In genomic region chr2:27441767-27442707, GRCm38 (mm10) we compare ENCODE assay signal across 8 mouse cellular contexts. TPM values are rescaled to one million over a fixed set of nuclear protein-coding genes. Genes with fewer than 3 reads are reported as not detected.
DNase-seq lines count a peak whose midpoint lies in the region; ATAC-seq lines count a peak whose summit lies in the region.

Gene Brd3os, plus strand, starts transcription at chr2:27442324.

- H3K9ac ChIP-seq in heart, embryonic 14.5 days (ENCODE audit: low read length) = peak within 1 kb of the TSS; percentile 73
- peak within 1 kb of the TSS; percentile 67 for H3K9ac ChIP-seq in liver, embryonic 13.5 days
- H3K9ac ChIP-seq in stomach, embryonic 16.5 days (ENCODE audit: low read length) = peak within 1 kb of the TSS; percentile 73

- peaks cover 30% of the 10 kb centered on the region for H3K36me3 ChIP-seq in heart, embryonic 14.5 days (ENCODE audit: control insufficient read depth, insufficient read depth, low read length)
- H3K36me3 ChIP-seq in liver, embryonic 13.5 days = peaks cover 26% of the 10 kb centered on the region
- H3K36me3 ChIP-seq in stomach, embryonic 16.5 days (ENCODE audit: control insufficient read depth, insufficient read depth, low read length) = no peaks in the 10 kb centered on the region

- WGBS in heart, embryonic 14.5 days = under 1% methylated on average over 36 of the region's 36 CpGs
- 2% methylated on average over 36 of the region's 36 CpGs for WGBS in liver, embryonic 13.5 days (ENCODE audit: insufficient replicate concordance)
- under 1% methylated on average over 36 of the region's 36 CpGs for WGBS in stomach, embryonic 16.5 days

- no peaks in the 10 kb centered on the region for H3K27me3 ChIP-seq in heart, embryonic 14.5 days (ENCODE audit: control insufficient read depth, insufficient read depth, low read length)
- H3K27me3 ChIP-seq in liver, embryonic 13.5 days = no peaks in the 10 kb centered on the region
- H3K27me3 ChIP-seq in stomach, embryonic 16.5 days (ENCODE audit: control insufficient read depth, insufficient read depth, low read length) = no peaks in the 10 kb centered on the region

- H3K4me1 ChIP-seq in heart, embryonic 14.5 days (ENCODE audit: control insufficient read depth in 2 of 2, insufficient read depth in 2 of 2, low read length in 2 of 2) = peaks cover 11 to 14% of the 10 kb centered on the region in 2 experiments
- peaks cover 34% of the 10 kb centered on the region for H3K4me1 ChIP-seq in liver, embryonic 13.5 days (replicated peaks)
- H3K4me1 ChIP-seq in stomach, embryonic 16.5 days (ENCODE audit: control insufficient read depth, insufficient read depth, low read length) = peaks cover 9% of the 10 kb centered on the region

- DNase-seq in c-Kit-negative CD71-positive TER-119-positive erythroid progenitor cells, embryonic 14.5 days (ENCODE audit: low read depth, low spot score) = peak; percentile 72
- peak; percentile 97 for DNase-seq in fibroblast of lung, adult 2 months (ENCODE audit: low read depth)
- DNase-seq in kidney, postnatal 14 days = peak; percentile 97
- peak; percentile 90 for DNase-seq in liver, embryonic 13.5 days
- peak; percentile 98 for DNase-seq in neural tube, embryonic 10.5 days (ENCODE audit: extremely low spot score, low spot score)

- peak within 1 kb of the TSS; percentile 54 to 59 for H3K4me3 ChIP-seq in heart, embryonic 14.5 days (ENCODE audit: control insufficient read depth in 1 of 2, insufficient read depth in 1 of 2, low read depth in 1 of 2, low read length in 2 of 2)
- H3K4me3 ChIP-seq in liver, embryonic 13.5 days (replicated peaks) = peak within 1 kb of the TSS; percentile 64
- peak within 1 kb of the TSS; percentile 53 for H3K4me3 ChIP-seq in stomach, embryonic 16.5 days (replicated peaks; ENCODE audit: low read length)

- peak; percentile 87 for ATAC-seq in CD4-positive, CD25-positive, alpha-beta regulatory T cell, adult 4 months
- ATAC-seq in heart, embryonic 14.5 days (ENCODE audit: insufficient number of reproducible peaks, insufficient read depth, low FRiP score, low read depth) = peak; percentile 87
- ATAC-seq in liver, embryonic 13.5 days (ENCODE audit: low read depth) = peak; percentile 81
- ATAC-seq in stomach, embryonic 16.5 days (ENCODE audit: insufficient read depth, low FRiP score) = peak; percentile 91

- peak within 1 kb of the TSS; percentile 22 to 42 for H3K27ac ChIP-seq in heart, embryonic 14.5 days (replicated peaks in 1 of 2; ENCODE audit: control insufficient read depth in 1 of 2, insufficient read depth in 1 of 2, low read depth in 2 of 2, low read length in 2 of 2)
- no peak within 1 kb of the TSS for H3K27ac ChIP-seq in liver, embryonic 13.5 days
- H3K27ac ChIP-seq in stomach, embryonic 16.5 days (ENCODE audit: low read length) = peak within 1 kb of the TSS; percentile 87

- H3K4me2 ChIP-seq in heart, embryonic 14.5 days (ENCODE audit: low read length) = peak within 1 kb of the TSS; percentile 80
- H3K4me2 ChIP-seq in liver, embryonic 13.5 days = peak within 1 kb of the TSS; percentile 91
- peak within 1 kb of the TSS; percentile 92 for H3K4me2 ChIP-seq in stomach, embryonic 16.5 days (ENCODE audit: low read depth, low read length)

- no peaks in the 10 kb centered on the region for H3K9me3 ChIP-seq in heart, embryonic 14.5 days (ENCODE audit: control insufficient read depth, low read length)
- H3K9me3 ChIP-seq in liver, embryonic 13.5 days (replicated peaks) = no peaks in the 10 kb centered on the region
- no peaks in the 10 kb centered on the region for H3K9me3 ChIP-seq in stomach, embryonic 16.5 days (replicated peaks; ENCODE audit: control insufficient read depth, low read length)

RNA-seq across cellular contexts. Expression of gene Brd3os, which starts in this region (rescaled TPM):
- under 1 TPM in 1 of 2 experiments, not detected in 1; 0.52 TPM for polyA plus RNA-seq in CD4-positive, CD25-positive, alpha-beta regulatory T cell, adult 4 months (2017; shearing (Covaris generic))
- 3.7 and 4.6 TPM in 2 replicates for polyA plus RNA-seq in heart, embryonic 14.5 days (2014; fragmentation: Nextera tagmentation; extraction: Ambion mirVana)
- polyA plus RNA-seq in liver, embryonic 13.5 days (2015; fragmentation: Nextera tagmentation; extraction: Ambion mirVana) = 0.48 and 0.60 TPM in 2 replicates
- polyA plus RNA-seq in stomach, embryonic 16.5 days (2015; fragmentation: Nextera tagmentation; extraction: Ambion mirVana) = 7.6 and 7.7 TPM in 2 replicates

Comparison
In these comparisons a context has a peak if more than half of its experiments do, and no peak if none do; other contexts are left out.
1. Peak in ATAC-seq in CD4-positive, CD25-positive, alpha-beta regulatory T cell, adult 4 months; RNA of the gene not detected or under 1 TPM.
2. Peak in DNase-seq, ATAC-seq, H3K4me3 ChIP-seq, H3K9ac ChIP-seq and H3K4me2 ChIP-seq in liver, embryonic 13.5 days; RNA of the gene not detected or under 1 TPM.